Mouse (Mus musculus) B cell, adult 2 months (primary cell): ENCODE data around the gene Megf8.
"Not testable (repeated sequence)": the region's sequence is repeated elsewhere in the genome, so short reads cannot be mapped to it uniquely, and the experiment has no call there.

Experiments used
- DNase-seq, 2 experiments: peaks; one replicate each; pipeline ENCODE4 v3.0.0; 2022

Gene Megf8

GRCm38 (mm10) chr7:25301063-25301462, 15.9 kb upstream of the Megf8 start, which contains the start of gene Prr19:
Gene Prr19 (plus strand): TSS chr7:25301411.
- no peak for DNase-seq

GRCm38 (mm10) chr7:25303003-25303684, 13.8 kb upstream of the Megf8 start:
- no peak for DNase-seq

GRCm38 (mm10) chr7:25303685-25304006, 13.3 kb upstream of the Megf8 start:
- no peak for DNase-seq

GRCm38 (mm10) chr7:25305481-25305880, 11.5 kb upstream of the Megf8 start:
- DNase-seq = no peak

- peak; percentile 71 to 74 for DNase-seq
These were observed 10.9 kb upstream of the Megf8 start, which contains the start of gene Tmem145 for GRCm38 (mm10) chr7:25305956-25306613. Gene Tmem145 (plus strand): TSS chr7:25306106.

- no peak for DNase-seq
These were observed 10.4 kb upstream of the Megf8 start for GRCm38 (mm10) chr7:25306614-25306996.

GRCm38 (mm10) chr7:25308702-25309318, 8.2 kb upstream of the Megf8 start:
- DNase-seq = no peak

GRCm38 (mm10) chr7:25309425-25309824, 7.5 kb upstream of the Megf8 start:
- no peak for DNase-seq

- DNase-seq = no peak
These were observed 5.8 kb upstream of the Megf8 start for GRCm38 (mm10) chr7:25311193-25311592.

GRCm38 (mm10) chr7:25313325-25313724, 3.6 kb upstream of the Megf8 start:
- no peak for DNase-seq

- DNase-seq = no peak
These were observed 2.2 kb upstream of the Megf8 start for GRCm38 (mm10) chr7:25314606-25315305.

GRCm38 (mm10) chr7:25315306-25316041, 1.5 kb upstream of the Megf8 start:
- DNase-seq = peak; percentile 31 to 34

- no peak for DNase-seq
These were observed 559 bp downstream of the Megf8 start for GRCm38 (mm10) chr7:25317446-25317999.

- no peak for DNase-seq
These were observed 5.1 kb downstream of the Megf8 start for GRCm38 (mm10) chr7:25322058-25322484.

- no peak for DNase-seq
These were observed 6.3 kb downstream of the Megf8 start for GRCm38 (mm10) chr7:25323219-25323618.

GRCm38 (mm10) chr7:25325431-25325830, 8.5 kb downstream of the Megf8 start:
- not testable (repeated sequence) for DNase-seq

GRCm38 (mm10) chr7:25326233-25326632, 9.3 kb downstream of the Megf8 start:
- DNase-seq = no peak

- peak; percentile 82 to 83 for DNase-seq
These were observed 16.8 kb downstream of the Megf8 start for GRCm38 (mm10) chr7:25333596-25334307.

GRCm38 (mm10) chr7:25334472-25334871, 17.5 kb downstream of the Megf8 start:
- DNase-seq = no peak

GRCm38 (mm10) chr7:25339329-25339728, 22.4 kb downstream of the Megf8 start:
- DNase-seq = no peak

GRCm38 (mm10) chr7:25341000-25341784, 24.2 kb downstream of the Megf8 start:
- DNase-seq = no peak
